Mouse (Mus musculus): Measurements from ENCODE around the gene Ccdc163.
"Not testable (repeated sequence)": the region's sequence is repeated elsewhere in the genome, so short reads cannot be mapped to it uniquely, and the experiment has no call there.

Ccdc163 gene

GRCm38 (mm10) chr4:116708201-116708764 is at the start of gene Ccdc163, which contains the start of gene Mmachc:
TSS of gene Ccdc163 (plus strand) at chr4:116708509.
TSS of gene Mmachc (minus strand) at chr4:116708406.
- DNase-seq (ENCODE audit: low spot score): peak; percentile 69

GRCm38 (mm10) chr4:116659474-116659873 is 48.8 kb upstream of the Ccdc163 start:
- DNase-seq (ENCODE audit: low spot score): peak; percentile 51

GRCm38 (mm10) chr4:116659916-116660315 is 48.4 kb upstream of the Ccdc163 start:
- DNase-seq (ENCODE audit: low spot score): not testable (repeated sequence)

GRCm38 (mm10) chr4:116660829-116661228 is 47.5 kb upstream of the Ccdc163 start:
- no peak for DNase-seq (ENCODE audit: low spot score)

- DNase-seq (ENCODE audit: low spot score): no peak
These were observed 46.3 kb upstream of the Ccdc163 start for GRCm38 (mm10) chr4:116661998-116662397.

- DNase-seq (ENCODE audit: low spot score): no peak
These were observed 41.7 kb upstream of the Ccdc163 start for GRCm38 (mm10) chr4:116666625-116667024.

- DNase-seq (ENCODE audit: low spot score): no peak
These were observed 40.2 kb upstream of the Ccdc163 start for GRCm38 (mm10) chr4:116668145-116668544.

GRCm38 (mm10) chr4:116669291-116669690 is 39.0 kb upstream of the Ccdc163 start:
- DNase-seq (ENCODE audit: low spot score): no peak

- no peak for DNase-seq (ENCODE audit: low spot score)
These were observed 35.5 kb upstream of the Ccdc163 start for GRCm38 (mm10) chr4:116672785-116673184.

GRCm38 (mm10) chr4:116674761-116675160 is 33.5 kb upstream of the Ccdc163 start:
- DNase-seq (ENCODE audit: low spot score): not testable (repeated sequence)

GRCm38 (mm10) chr4:116676027-116676426 is 32.3 kb upstream of the Ccdc163 start:
- DNase-seq (ENCODE audit: low spot score): no peak

- DNase-seq (ENCODE audit: low spot score): no peak
These were observed 30.5 kb upstream of the Ccdc163 start for GRCm38 (mm10) chr4:116677808-116678207.

GRCm38 (mm10) chr4:116679141-116679540 is 29.2 kb upstream of the Ccdc163 start:
- no peak for DNase-seq (ENCODE audit: low spot score)

- DNase-seq (ENCODE audit: low spot score): not testable (repeated sequence)
These were observed 27.8 kb upstream of the Ccdc163 start for GRCm38 (mm10) chr4:116680521-116680920.

- no peak for DNase-seq (ENCODE audit: low spot score)
These were observed 24.4 kb upstream of the Ccdc163 start for GRCm38 (mm10) chr4:116683957-116684356.

GRCm38 (mm10) chr4:116684665-116685064 is 23.6 kb upstream of the Ccdc163 start:
- no peak for DNase-seq (ENCODE audit: low spot score)

GRCm38 (mm10) chr4:116685402-116686061 is 22.8 kb upstream of the Ccdc163 start, which contains the start of gene Prdx1:
TSS of gene Prdx1 (plus strand) at chr4:116685544.
- DNase-seq (ENCODE audit: low spot score): peak; percentile 99

GRCm38 (mm10) chr4:116687041-116687440 is 21.3 kb upstream of the Ccdc163 start:
- DNase-seq (ENCODE audit: low spot score): no peak

- DNase-seq (ENCODE audit: low spot score): no peak
These were observed 18.9 kb upstream of the Ccdc163 start for GRCm38 (mm10) chr4:116689309-116689876.

- DNase-seq (ENCODE audit: low spot score): no peak
These were observed 16.2 kb upstream of the Ccdc163 start for GRCm38 (mm10) chr4:116692146-116692545.

- no peak for DNase-seq (ENCODE audit: low spot score)
These were observed 14.5 kb upstream of the Ccdc163 start for GRCm38 (mm10) chr4:116693785-116694184.

GRCm38 (mm10) chr4:116698693-116699342 is 9.5 kb upstream of the Ccdc163 start:
- DNase-seq (ENCODE audit: low spot score): no peak

GRCm38 (mm10) chr4:116700964-116701363 is 7.3 kb upstream of the Ccdc163 start:
- DNase-seq (ENCODE audit: low spot score): no peak
